ENCODE assay signal across 9 mouse cellular contexts in the genomic region with DNA sequence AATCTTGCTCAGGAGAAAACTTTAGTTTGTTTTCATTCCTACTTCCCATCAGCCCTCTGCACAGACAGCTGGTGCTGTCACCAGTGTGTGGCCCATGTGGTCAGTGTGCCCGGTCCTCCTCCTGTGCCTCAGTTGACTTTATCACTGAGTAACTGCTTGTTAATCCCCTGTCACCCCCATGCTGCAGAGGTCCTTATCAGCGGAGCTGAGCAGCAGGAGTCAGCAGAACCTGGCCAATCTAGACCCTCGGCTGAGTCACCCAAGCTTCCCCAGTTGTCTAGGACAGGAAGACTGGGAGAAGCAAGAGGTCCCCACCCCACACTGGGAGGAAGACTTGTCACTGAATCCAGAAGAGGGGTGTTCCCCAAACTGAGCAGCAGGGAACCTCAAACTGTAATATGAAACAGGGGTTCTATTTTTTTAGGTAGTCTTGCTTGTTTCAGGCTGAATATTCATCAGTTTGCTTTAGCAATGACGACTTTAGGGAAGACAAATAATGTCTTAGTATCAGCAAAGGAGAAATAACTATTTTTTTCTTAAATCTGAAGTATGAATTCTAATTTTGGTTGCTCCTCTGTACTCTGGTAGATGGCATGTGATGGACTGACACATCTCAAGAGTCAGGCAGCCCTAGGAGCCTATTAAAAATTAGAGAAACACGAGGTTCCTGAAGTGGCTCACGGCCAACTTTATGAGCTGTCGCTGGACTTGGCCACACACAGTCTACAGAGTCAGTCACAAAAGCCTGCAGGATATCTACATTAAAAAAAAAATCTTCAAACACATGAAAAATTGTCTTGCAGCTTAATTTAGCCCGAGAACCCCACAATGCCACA. TPM values are rescaled to one million over a fixed set of nuclear protein-coding genes. Genes with fewer than 3 reads are reported as not detected.
DNase-seq lines count a peak whose midpoint lies in the region; ATAC-seq lines count a peak whose summit lies in the region.
"Had no signal": no experiment of that assay in that cellular context is flagged by ENCODE, and none has a peak within 500 bp of the region (broad histone marks: within the 10 kb centered on the region; RNA-seq: fewer than 3 reads in every experiment).

No protein-coding gene starts in this region.

- peak; percentile 92 for DNase-seq in heart, embryonic 10.5 days (ENCODE audit: low spot score)
- DNase-seq in heart, postnatal 36 days: no peak
- DNase-seq in NIH3T3 (ENCODE audit: low read depth): peak; percentile 71
- no peak for DNase-seq in hindbrain, embryonic 10.5 days (ENCODE audit: low spot score)

- no peaks in the 10 kb centered on the region for H3K36me3 ChIP-seq in heart, embryonic 10.5 days
- 0 out of 2 replicates have a peak, but pooled peaks cover 3% of the 10 kb centered on the region for H3K36me3 ChIP-seq in embryonic facial prominence, embryonic 13.5 days
- peaks cover 78% of the 10 kb centered on the region for H3K36me3 ChIP-seq in liver, embryonic 12.5 days
- H3K36me3 ChIP-seq in hindbrain, embryonic 10.5 days: no peaks in the 10 kb centered on the region
- H3K36me3 ChIP-seq: embryonic facial prominence, embryonic 15.5 days had no signal

- no peaks in the 10 kb centered on the region for H3K9me3 ChIP-seq in heart, embryonic 10.5 days
- no peaks in the 10 kb centered on the region for H3K9me3 ChIP-seq in embryonic facial prominence, embryonic 13.5 days
- H3K9me3 ChIP-seq in liver, embryonic 12.5 days (replicated peaks): no peaks in the 10 kb centered on the region
- no peaks in the 10 kb centered on the region for H3K9me3 ChIP-seq in hindbrain, embryonic 10.5 days
- H3K9me3 ChIP-seq: embryonic facial prominence, embryonic 15.5 days had no signal

- ATAC-seq in embryonic facial prominence, embryonic 13.5 days (ENCODE audit: insufficient number of reproducible peaks, insufficient read depth, low FRiP score, low TSS enrichment, low read depth): no peak
- peak; percentile 94 for ATAC-seq in liver, embryonic 12.5 days
- no peak for ATAC-seq in frontal cortex, adult (ENCODE audit: low TSS enrichment)
- ATAC-seq in CD4-positive, CD25-positive, alpha-beta regulatory T cell, adult 4 months: no peak

- peak overlapping the region; percentile 52; the same call in 1 of the 2 replicates for H3K27ac ChIP-seq in heart, embryonic 10.5 days
- H3K27ac ChIP-seq in embryonic facial prominence, embryonic 13.5 days: 0 out of 2 replicates have a peak overlapping the region, but pooled peaks have one; percentile 13
- peak overlapping the region; percentile 96 for H3K27ac ChIP-seq in liver, embryonic 12.5 days
- H3K27ac ChIP-seq in hindbrain, embryonic 10.5 days: no peak overlapping the region
- H3K27ac ChIP-seq: embryonic facial prominence, embryonic 15.5 days had no signal

- H3K4me3 ChIP-seq in heart, embryonic 10.5 days: no peak overlapping the region
- H3K4me3 ChIP-seq in embryonic facial prominence, embryonic 13.5 days: no peak overlapping the region
- peak overlapping the region; percentile 10 for H3K4me3 ChIP-seq in liver, embryonic 12.5 days
- H3K4me3 ChIP-seq in hindbrain, embryonic 10.5 days: no peak overlapping the region
- H3K4me3 ChIP-seq: embryonic facial prominence, embryonic 15.5 days had no signal

- H3K4me2 ChIP-seq in embryonic facial prominence, embryonic 13.5 days: no peak overlapping the region
- H3K4me2 ChIP-seq in liver, embryonic 12.5 days: peak overlapping the region; percentile 72
- H3K4me2 ChIP-seq: embryonic facial prominence, embryonic 15.5 days had no signal

- H3K27me3 ChIP-seq in heart, embryonic 10.5 days (ENCODE audit: insufficient read depth, poor library complexity, severe bottlenecking): no peaks in the 10 kb centered on the region
- no peaks in the 10 kb centered on the region for H3K27me3 ChIP-seq in embryonic facial prominence, embryonic 13.5 days
- H3K27me3 ChIP-seq in liver, embryonic 12.5 days (replicated peaks): no peaks in the 10 kb centered on the region
- H3K27me3 ChIP-seq in hindbrain, embryonic 10.5 days (ENCODE audit: insufficient read depth, poor library complexity, severe bottlenecking): no peaks in the 10 kb centered on the region; the same call in 1 of the 2 replicates
- H3K27me3 ChIP-seq: embryonic facial prominence, embryonic 15.5 days had no signal

- intact Hi-C loops in heart, postnatal 36 days (cut with DNase I): no loop called here

- no peak overlapping the region for H3K9ac ChIP-seq in embryonic facial prominence, embryonic 13.5 days
- H3K9ac ChIP-seq in liver, embryonic 12.5 days: peak overlapping the region; percentile 74
- H3K9ac ChIP-seq: embryonic facial prominence, embryonic 15.5 days had no signal

- WGBS in heart, embryonic 10.5 days: 47% methylated on average over 8 of the region's 8 CpGs
- 69% methylated on average over 8 of the region's 8 CpGs for WGBS in embryonic facial prominence, embryonic 13.5 days
- 41% methylated on average over 8 of the region's 8 CpGs for WGBS in liver, embryonic 12.5 days (ENCODE audit: insufficient replicate concordance)
- WGBS in hindbrain, embryonic 10.5 days: 84% methylated on average over 8 of the region's 8 CpGs

- H3K4me1 ChIP-seq in heart, embryonic 10.5 days: peaks cover 62% of the 10 kb centered on the region
- H3K4me1 ChIP-seq in embryonic facial prominence, embryonic 13.5 days: peaks cover 63% of the 10 kb centered on the region
- H3K4me1 ChIP-seq in liver, embryonic 12.5 days: peaks cover 99% of the 10 kb centered on the region
- peaks cover 13% of the 10 kb centered on the region for H3K4me1 ChIP-seq in hindbrain, embryonic 10.5 days (replicated peaks)

RNA-seq across cellular contexts. Expression of gene Foxo3, which starts 31.9 kb away (rescaled TPM):
- 3.4 and 4.3 TPM in 2 replicates for polyA plus RNA-seq in heart, embryonic 10.5 days (2016; fragmentation: Nextera tagmentation; extraction: Ambion mirVana)
- total RNA-seq in heart, postnatal 36 days (2021): 100 to 1,000 TPM in 1 of 2 experiments, 10 to 100 TPM in 1; 86.1 to 111 TPM
- 8.0 and 8.6 TPM in 2 replicates for polyA plus RNA-seq in embryonic facial prominence, embryonic 13.5 days (2015; fragmentation: Nextera tagmentation; extraction: Ambion mirVana)
- 16.9 and 17.9 TPM in 2 replicates for polyA plus RNA-seq in liver, embryonic 12.5 days (2016; fragmentation: Nextera tagmentation; extraction: Ambion mirVana)
- polyA plus RNA-seq in hindbrain, embryonic 10.5 days (2016; fragmentation: Nextera tagmentation; extraction: Ambion mirVana): 2.5 and 3.0 TPM in 2 replicates
- polyA plus RNA-seq in CD4-positive, CD25-positive, alpha-beta regulatory T cell, adult 4 months (2017; shearing (Covaris generic)): 10 to 100 TPM in 1 of 2 experiments, 1 to 10 TPM in 1; 8.6 to 12.8 TPM

Comparison
In these comparisons a context has a peak if more than half of its experiments do, and no peak if none do; other contexts are left out.
1. DNase-seq: peak in heart, embryonic 10.5 days (single experiment) and NIH3T3 (single experiment); none in heart, postnatal 36 days (0 of 2) and hindbrain, embryonic 10.5 days (single experiment).